Mouse (Mus musculus): ENCODE results near the gene Thbs4.

Gene Thbs4

GRCm38 (mm10) chr13:92721006-92721405 is 73.6 kb downstream of the Thbs4 start:
- no peaks in the 10 kb centered on the region for H3K27me3 ChIP-seq (ENCODE audit: insufficient read depth, low read length)
- H3K4me3 ChIP-seq (replicated peaks; ENCODE audit: low read length), result no peak overlapping the region
- H3K9me3 ChIP-seq (ENCODE audit: low read length), result no peaks in the 10 kb centered on the region
- no peaks in the 10 kb centered on the region for H3K4me1 ChIP-seq (replicated peaks; ENCODE audit: low read depth, low read length)
- TF ChIP-seq NANOG (IDR thresholded peaks at IDR 0.05; ENCODE audit: borderline replicate concordance, low read length) (no peak), CTCF (conservative IDR thresholded peaks at IDR 0.05; ENCODE audit: low read length) (no peak), POU5F1 (IDR thresholded peaks at IDR 0.05; ENCODE audit: borderline replicate concordance, low read length) (no peak)
- H3K36me3 ChIP-seq (ENCODE audit: insufficient read depth, low read length), result no peaks in the 10 kb centered on the region

GRCm38 (mm10) chr13:92717851-92718665 is 76.6 kb downstream of the Thbs4 start:
- no peak overlapping the region for H3K4me3 ChIP-seq (replicated peaks; ENCODE audit: low read length)

GRCm38 (mm10) chr13:92712619-92713018 is 82.0 kb downstream of the Thbs4 start:
- H3K4me3 ChIP-seq (replicated peaks; ENCODE audit: low read length), result no peak overlapping the region
- H3K27me3 ChIP-seq (ENCODE audit: insufficient read depth, low read length), result no peaks in the 10 kb centered on the region
- peaks cover 6% of the 10 kb centered on the region; the same call in 1 of the 2 replicates for H3K36me3 ChIP-seq (ENCODE audit: insufficient read depth, low read length)
- TF ChIP-seq CTCF (conservative IDR thresholded peaks at IDR 0.05; ENCODE audit: low read length), result no peak
- H3K4me1 ChIP-seq (replicated peaks; ENCODE audit: low read depth, low read length), result peaks cover 26% of the 10 kb centered on the region
- H3K9me3 ChIP-seq (ENCODE audit: low read length), result no peaks in the 10 kb centered on the region

More at GRCm38 (mm10) chr13:92717851-92718665, 76.6 kb downstream of the Thbs4 start:
- Histone ChIP-seq H3K36me3 (ENCODE audit: insufficient read depth, low read length) (no peaks in the 10 kb centered on the region), H3K4me1 (replicated peaks; ENCODE audit: low read depth, low read length) (no peaks in the 10 kb centered on the region), H3K27me3 (ENCODE audit: insufficient read depth, low read length) (no peaks in the 10 kb centered on the region), H3K9me3 (ENCODE audit: low read length) (no peaks in the 10 kb centered on the region)
- TF ChIP-seq NANOG (IDR thresholded peaks at IDR 0.05; ENCODE audit: borderline replicate concordance, low read length), result no peak
- TF ChIP-seq CTCF (conservative IDR thresholded peaks at IDR 0.05; ENCODE audit: low read length), result no peak
- TF ChIP-seq POU5F1 (IDR thresholded peaks at IDR 0.05; ENCODE audit: borderline replicate concordance, low read length), result no peak

DNA sequence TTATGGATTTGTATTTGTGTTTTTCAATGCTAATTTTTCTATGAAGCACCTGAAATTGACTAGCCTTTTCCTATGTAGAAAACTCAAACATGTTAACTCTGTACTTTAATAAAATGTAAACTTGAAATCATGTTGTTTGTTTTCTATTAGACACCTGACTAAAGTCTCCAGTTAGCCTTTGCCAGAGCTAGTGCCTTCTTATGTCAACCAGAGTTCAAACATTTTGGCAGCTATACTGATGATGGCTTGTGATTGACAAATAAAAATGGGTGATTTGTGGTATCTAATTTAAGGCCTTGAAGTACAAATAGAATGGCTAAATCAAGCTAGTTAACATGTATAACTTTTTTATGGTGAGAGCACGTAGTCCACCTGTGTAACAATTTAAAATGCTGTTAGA is 82.8 kb downstream of the Thbs4 start:
- no peaks in the 10 kb centered on the region for H3K9me3 ChIP-seq (ENCODE audit: low read length)
- H3K27me3 ChIP-seq (ENCODE audit: insufficient read depth, low read length), result no peaks in the 10 kb centered on the region
- H3K36me3 ChIP-seq (ENCODE audit: insufficient read depth, low read length), result peaks cover 7% of the 10 kb centered on the region; the same call in 1 of the 2 replicates
- peaks cover 26% of the 10 kb centered on the region for H3K4me1 ChIP-seq (replicated peaks; ENCODE audit: low read depth, low read length)
- H3K4me3 ChIP-seq (replicated peaks; ENCODE audit: low read length), result no peak overlapping the region
- TF ChIP-seq POU5F1 (IDR thresholded peaks at IDR 0.05; ENCODE audit: borderline replicate concordance, low read length) (no peak), CTCF (conservative IDR thresholded peaks at IDR 0.05; ENCODE audit: low read length) (no peak)

DNA sequence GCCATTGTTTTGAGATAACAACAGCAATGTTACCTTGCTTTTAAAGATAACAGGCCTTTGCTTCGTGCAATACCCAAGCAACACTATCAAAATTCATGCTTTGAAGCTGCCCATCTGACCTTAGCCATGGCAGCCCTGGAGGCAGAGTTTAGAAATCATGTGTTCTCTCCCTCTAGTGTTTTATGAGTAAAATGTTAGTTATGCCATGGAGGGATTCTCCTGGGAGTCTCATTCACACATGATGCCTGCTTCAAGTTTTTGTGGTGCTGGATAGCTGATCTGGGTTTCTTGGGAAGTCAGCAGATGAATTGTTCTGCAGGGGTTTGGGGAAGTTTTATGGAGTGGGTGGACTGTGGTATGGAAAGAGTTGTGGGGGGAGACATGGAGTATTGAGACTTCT is 84.3 kb downstream of the Thbs4 start:
- Histone ChIP-seq H3K4me1 (replicated peaks; ENCODE audit: low read depth, low read length) (peaks cover 26% of the 10 kb centered on the region), H3K27me3 (ENCODE audit: insufficient read depth, low read length) (0 out of 2 replicates have a peak, but pooled peaks cover 2% of the 10 kb centered on the region)
- TF ChIP-seq NANOG (IDR thresholded peaks at IDR 0.05; ENCODE audit: borderline replicate concordance, low read length) (no peak), CTCF (conservative IDR thresholded peaks at IDR 0.05; ENCODE audit: low read length) (no peak), POU5F1 (IDR thresholded peaks at IDR 0.05; ENCODE audit: borderline replicate concordance, low read length) (no peak)

DNA sequence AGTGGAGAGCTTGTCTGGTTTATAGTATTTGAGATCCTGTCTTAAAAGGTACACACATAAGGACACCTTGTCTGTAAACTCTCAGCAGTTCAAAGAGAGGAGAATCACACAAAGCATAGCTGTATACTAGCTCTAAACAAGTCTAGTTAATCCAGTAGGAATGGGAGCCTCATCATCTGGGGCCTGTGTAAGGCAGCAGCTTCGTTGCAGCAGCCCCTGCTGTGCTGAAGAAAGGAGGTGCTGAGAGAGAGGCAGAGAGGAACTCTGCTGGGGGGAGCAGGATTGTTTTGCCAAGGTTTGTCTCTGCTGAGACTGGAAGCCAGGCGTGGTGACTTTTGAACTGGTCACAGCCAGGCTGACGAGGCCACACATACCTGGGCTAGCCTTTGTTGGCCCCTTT is 85.1 kb downstream of the Thbs4 start:
- 0 out of 2 replicates have a peak, but pooled peaks cover 3% of the 10 kb centered on the region for H3K9me3 ChIP-seq (ENCODE audit: low read length)
- H3K27me3 ChIP-seq (ENCODE audit: insufficient read depth, low read length), result 0 out of 2 replicates have a peak, but pooled peaks cover 2% of the 10 kb centered on the region
- no peak overlapping the region for H3K4me3 ChIP-seq (replicated peaks; ENCODE audit: low read length)
- peaks cover 19% of the 10 kb centered on the region; the same call in 1 of the 2 replicates for H3K36me3 ChIP-seq (ENCODE audit: insufficient read depth, low read length)
- H3K4me1 ChIP-seq (replicated peaks; ENCODE audit: low read depth, low read length), result peaks cover 26% of the 10 kb centered on the region
- no peak for TF ChIP-seq CTCF (conservative IDR thresholded peaks at IDR 0.05; ENCODE audit: low read length)
- no peak for TF ChIP-seq POU5F1 (IDR thresholded peaks at IDR 0.05; ENCODE audit: borderline replicate concordance, low read length)
- no peak for TF ChIP-seq NANOG (IDR thresholded peaks at IDR 0.05; ENCODE audit: borderline replicate concordance, low read length)

More for the DNA sequence above, 84.3 kb downstream of the Thbs4 start:
- Histone ChIP-seq H3K9me3 (ENCODE audit: low read length) (no peaks in the 10 kb centered on the region), H3K4me3 (replicated peaks; ENCODE audit: low read length) (no peak overlapping the region), H3K36me3 (ENCODE audit: insufficient read depth, low read length) (peaks cover 19% of the 10 kb centered on the region; the same call in 1 of the 2 replicates)

DNA sequence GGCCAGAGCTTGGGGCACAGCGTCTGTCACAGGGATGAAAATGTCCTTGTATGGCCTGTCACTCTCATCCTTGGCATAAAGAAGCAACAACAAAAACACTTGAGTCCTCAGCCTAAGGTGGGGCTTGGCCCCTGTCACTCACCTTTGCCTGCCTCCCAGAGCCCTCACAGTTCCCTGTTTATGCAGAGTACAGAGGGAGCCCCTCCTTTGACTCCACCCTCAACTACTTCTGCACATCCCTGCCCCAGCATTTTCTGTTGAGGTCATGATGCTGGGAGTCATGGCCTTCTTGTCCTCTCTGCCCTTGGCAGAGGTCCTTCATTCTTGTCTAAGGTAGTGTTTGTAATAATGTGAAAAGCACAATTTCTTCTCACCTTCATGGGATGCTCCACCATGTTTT is 86.2 kb downstream of the Thbs4 start:
- peaks cover 34% of the 10 kb centered on the region for H3K4me1 ChIP-seq (replicated peaks; ENCODE audit: low read depth, low read length)
- no peak overlapping the region for H3K4me3 ChIP-seq (replicated peaks; ENCODE audit: low read length)
- 0 out of 2 replicates have a peak, but pooled peaks cover 3% of the 10 kb centered on the region for H3K9me3 ChIP-seq (ENCODE audit: low read length)
- TF ChIP-seq CTCF (conservative IDR thresholded peaks at IDR 0.05; ENCODE audit: low read length) (no peak), NANOG (IDR thresholded peaks at IDR 0.05; ENCODE audit: borderline replicate concordance, low read length) (no peak), POU5F1 (IDR thresholded peaks at IDR 0.05; ENCODE audit: borderline replicate concordance, low read length) (no peak)
- 0 out of 2 replicates have a peak, but pooled peaks cover 2% of the 10 kb centered on the region for H3K27me3 ChIP-seq (ENCODE audit: insufficient read depth, low read length)
- H3K36me3 ChIP-seq (ENCODE audit: insufficient read depth, low read length), result peaks cover 19% of the 10 kb centered on the region; the same call in 1 of the 2 replicates

- Histone ChIP-seq H3K9me3 (ENCODE audit: low read length) (0 out of 2 replicates have a peak, but pooled peaks cover 3% of the 10 kb centered on the region), H3K4me1 (replicated peaks; ENCODE audit: low read depth, low read length) (peaks cover 40% of the 10 kb centered on the region), H3K27me3 (ENCODE audit: insufficient read depth, low read length) (0 out of 2 replicates have a peak, but pooled peaks cover 2% of the 10 kb centered on the region), H3K4me3 (replicated peaks; ENCODE audit: low read length) (no peak overlapping the region), H3K36me3 (ENCODE audit: insufficient read depth, low read length) (peaks cover 19% of the 10 kb centered on the region; the same call in 1 of the 2 replicates)
- TF ChIP-seq POU5F1 (IDR thresholded peaks at IDR 0.05; ENCODE audit: borderline replicate concordance, low read length) (no peak), NANOG (IDR thresholded peaks at IDR 0.05; ENCODE audit: borderline replicate concordance, low read length) (no peak), CTCF (conservative IDR thresholded peaks at IDR 0.05; ENCODE audit: low read length) (no peak)
These were observed 86.7 kb downstream of the Thbs4 start for GRCm38 (mm10) chr13:92707941-92708340.

All from E14TG2a.4 (cell line).